Mouse (Mus musculus): ENCODE measurements at regions not wholly inside any gene's neighbourhood (a gene's known extent, or its start where the extent isn't known, plus 50 kb on each side); places are given as distances from the start of the nearest gene placed in this dataset.

DNA sequence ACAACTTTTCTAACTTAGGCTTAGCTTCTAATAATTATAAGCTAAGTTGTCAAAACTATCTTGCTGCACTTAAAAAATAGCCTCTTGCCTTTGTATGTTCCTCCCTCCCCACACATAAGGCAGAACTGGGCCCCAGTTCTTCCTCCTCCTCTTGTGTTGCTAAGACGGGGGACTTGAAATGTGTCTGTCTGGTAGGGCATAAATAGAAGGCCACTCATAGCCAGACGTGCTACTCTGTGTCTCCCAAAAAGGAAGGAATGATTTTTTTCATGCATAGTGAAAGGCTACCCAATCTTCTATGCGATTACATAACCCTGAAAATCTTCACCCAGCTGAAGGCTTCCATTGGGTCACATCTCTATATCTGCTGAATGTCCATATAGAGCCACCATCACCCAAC lies 183.5 kb downstream of the Hsfy2 start:
- no peak for DNase-seq

DNA sequence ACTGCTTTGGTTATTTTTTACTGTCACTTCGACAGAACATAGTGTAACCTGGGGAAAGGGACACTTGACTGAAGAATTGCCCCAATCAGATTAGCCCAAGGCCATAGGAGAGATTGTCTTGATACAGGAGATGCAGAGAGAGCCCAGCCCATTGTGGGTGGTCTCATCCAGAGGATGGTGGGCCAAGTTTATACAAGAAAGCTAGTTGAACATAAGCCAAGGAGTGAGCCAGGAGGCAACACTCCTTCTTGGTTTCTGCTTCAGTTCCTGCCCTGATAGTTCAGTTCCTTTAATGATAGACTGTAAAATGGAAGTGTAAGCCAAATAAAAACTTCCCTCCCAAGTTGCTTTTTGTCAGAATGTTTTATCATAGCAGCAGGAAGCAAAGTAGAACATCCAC lies 194.4 kb downstream of the Hsfy2 start:
- DNase-seq = no peak

DNA sequence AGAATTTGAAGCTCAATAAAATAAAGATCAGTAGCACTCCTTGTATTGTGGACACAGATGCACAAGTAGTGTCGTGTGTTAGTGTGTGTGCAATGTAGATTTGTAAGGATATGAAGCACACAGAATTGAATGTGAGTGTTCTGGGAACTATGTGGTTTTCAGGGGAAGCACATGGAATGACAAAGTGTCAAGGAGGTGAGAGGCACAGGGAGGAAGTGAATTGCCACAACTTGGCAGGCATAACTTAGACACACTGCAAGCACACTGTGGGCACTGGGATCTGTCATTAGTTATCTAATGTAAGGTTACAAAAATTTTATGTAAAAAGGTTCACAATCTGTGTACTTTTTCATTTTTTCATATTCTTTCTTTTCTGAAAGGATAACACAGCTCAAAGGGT lies 230.4 kb downstream of the Hsfy2 start:
- no peak for DNase-seq

GRCm38 (mm10) chr1:56403351-56403750 lies 233.9 kb downstream of the Hsfy2 start:
- no peak for DNase-seq

- DNase-seq = no peak
Measured at GRCm38 (mm10) chr1:56395832-56396231, 241.4 kb downstream of the Hsfy2 start.

GRCm38 (mm10) chr1:56387086-56387485 lies 250.1 kb downstream of the Hsfy2 start:
- DNase-seq = no peak

DNA sequence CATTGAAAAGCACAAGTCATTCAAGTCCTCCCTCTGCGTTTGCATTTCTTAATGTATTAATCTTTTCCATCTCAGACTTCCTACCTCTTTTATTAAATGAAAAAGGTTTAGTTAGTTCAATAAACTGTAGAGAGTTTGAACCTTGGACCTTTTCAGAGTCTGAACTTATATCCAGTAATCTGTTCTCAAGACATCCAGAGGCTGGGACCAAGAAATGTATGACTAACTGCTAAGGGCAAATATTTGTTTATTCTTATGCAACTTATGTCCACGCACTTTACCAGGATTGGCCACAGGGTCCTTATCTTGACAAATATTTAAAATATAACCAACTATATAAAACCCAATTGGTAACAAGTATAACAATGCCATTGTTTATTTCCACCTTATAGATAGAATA lies 270.9 kb downstream of the Hsfy2 start:
- DNase-seq = no peak

GRCm38 (mm10) chr1:56360857-56361256 lies 276.4 kb downstream of the Hsfy2 start:
- no peak for DNase-seq

DNA sequence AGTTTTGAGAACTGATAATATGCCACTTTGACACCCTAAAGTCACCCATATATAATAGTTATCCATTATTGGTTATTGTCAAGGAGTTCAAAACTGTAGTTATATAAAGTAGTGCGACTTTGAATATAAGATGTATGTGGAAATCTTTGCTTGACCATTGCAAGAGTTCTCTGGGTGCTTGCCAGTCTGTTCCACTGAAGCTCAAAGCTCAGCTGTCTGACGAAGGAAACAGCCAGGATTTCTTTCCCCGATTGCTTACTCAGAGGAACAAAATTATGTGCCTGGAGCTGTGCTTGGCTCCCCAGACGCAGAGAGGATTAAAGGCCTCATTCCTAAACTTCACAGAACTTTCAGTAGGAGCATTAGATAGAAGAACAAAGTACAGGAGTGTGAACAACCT lies 290.6 kb downstream of the Hsfy2 start:
- no peak for DNase-seq

GRCm38 (mm10) chr1:56344952-56345351 lies 292.3 kb downstream of the Hsfy2 start:
- no peak for DNase-seq

- DNase-seq = no peak
Measured at GRCm38 (mm10) chr1:56327381-56327780, 309.9 kb downstream of the Hsfy2 start.

- no peak for DNase-seq
Measured at GRCm38 (mm10) chr1:56308586-56308985, 328.6 kb downstream of the Hsfy2 start.

DNA sequence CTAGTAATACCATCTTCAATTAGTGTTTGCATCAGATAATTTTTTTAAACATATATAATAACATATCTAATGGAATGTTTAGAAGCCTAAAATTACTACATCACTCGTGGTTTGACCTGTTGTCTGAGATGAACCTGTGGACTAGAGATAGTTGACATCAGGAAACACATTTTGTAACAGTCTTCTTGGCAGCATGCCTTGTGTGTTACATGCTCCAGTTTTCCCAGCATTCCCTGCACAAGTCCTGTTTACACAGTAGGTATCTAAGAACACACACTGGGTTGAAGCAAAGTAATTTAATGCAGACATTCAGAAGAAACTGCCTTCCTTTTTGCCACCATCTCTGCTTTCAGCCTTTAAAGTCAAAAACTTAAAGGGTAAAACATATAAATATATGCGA lies 342.8 kb downstream of the Hsfy2 start:
- DNase-seq = no peak

GRCm38 (mm10) chr1:56289748-56290147 lies 347.5 kb downstream of the Hsfy2 start:
- DNase-seq = peak; percentile 18

- peak; percentile 43 for DNase-seq
Measured at GRCm38 (mm10) chr1:56286386-56287045, 350.7 kb downstream of the Hsfy2 start.

DNA sequence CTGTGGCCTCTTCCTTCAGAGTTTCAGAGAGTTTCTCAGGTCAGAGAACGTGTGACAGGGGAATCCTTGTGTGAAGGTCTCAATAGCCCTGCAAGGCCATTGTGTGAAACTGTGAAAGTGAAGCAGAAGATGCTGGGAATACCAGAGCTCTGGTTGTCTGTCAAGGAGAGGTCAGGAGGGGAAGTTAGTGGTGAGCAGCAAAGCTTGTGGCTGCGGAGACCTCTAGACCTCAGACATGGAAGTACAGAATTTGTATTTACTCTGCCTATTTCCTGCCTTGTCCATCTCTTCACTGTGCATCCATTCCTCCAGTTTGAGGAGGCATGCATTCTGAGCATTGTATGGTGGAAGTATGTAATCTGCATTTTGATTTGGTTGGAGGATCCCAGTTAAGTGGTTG lies 375.5 kb downstream of the Hsfy2 start:
- no peak for DNase-seq

GRCm38 (mm10) chr1:56260759-56261158 lies 376.5 kb downstream of the Hsfy2 start:
- DNase-seq = no peak

DNA sequence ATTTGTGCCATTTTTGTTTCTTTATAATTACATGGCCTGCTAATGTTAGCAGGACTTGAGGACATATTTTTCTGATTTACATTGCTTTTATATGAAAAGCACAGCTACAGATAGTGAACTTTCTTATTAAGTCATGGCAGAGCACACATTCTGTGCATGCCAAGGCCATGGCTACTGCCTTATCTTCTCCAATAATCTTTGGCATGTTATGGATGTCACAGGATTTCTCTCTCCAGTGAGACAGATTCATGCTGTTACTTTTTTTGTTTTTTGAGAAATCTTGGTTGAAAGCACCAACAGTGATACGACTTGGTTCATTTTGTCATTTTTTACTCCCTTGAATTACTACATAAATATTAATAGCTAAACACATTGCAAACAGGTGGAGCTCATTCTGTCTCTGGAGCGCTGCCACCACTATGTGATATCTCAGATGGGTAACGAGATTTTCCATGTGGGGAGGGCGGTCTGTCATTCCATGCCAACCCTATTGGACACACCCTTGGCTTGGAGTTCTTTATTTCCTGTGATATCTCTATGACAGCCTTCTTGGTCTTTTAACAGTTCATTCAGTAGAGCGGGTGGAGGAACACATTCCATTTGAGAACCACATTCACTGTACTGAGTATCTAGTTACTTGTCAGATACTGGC lies 380.3 kb downstream of the Hsfy2 start:
- no peak for DNase-seq

GRCm38 (mm10) chr1:56239686-56240085 lies 397.5 kb downstream of the Hsfy2 start:
- DNase-seq = no peak

DNA sequence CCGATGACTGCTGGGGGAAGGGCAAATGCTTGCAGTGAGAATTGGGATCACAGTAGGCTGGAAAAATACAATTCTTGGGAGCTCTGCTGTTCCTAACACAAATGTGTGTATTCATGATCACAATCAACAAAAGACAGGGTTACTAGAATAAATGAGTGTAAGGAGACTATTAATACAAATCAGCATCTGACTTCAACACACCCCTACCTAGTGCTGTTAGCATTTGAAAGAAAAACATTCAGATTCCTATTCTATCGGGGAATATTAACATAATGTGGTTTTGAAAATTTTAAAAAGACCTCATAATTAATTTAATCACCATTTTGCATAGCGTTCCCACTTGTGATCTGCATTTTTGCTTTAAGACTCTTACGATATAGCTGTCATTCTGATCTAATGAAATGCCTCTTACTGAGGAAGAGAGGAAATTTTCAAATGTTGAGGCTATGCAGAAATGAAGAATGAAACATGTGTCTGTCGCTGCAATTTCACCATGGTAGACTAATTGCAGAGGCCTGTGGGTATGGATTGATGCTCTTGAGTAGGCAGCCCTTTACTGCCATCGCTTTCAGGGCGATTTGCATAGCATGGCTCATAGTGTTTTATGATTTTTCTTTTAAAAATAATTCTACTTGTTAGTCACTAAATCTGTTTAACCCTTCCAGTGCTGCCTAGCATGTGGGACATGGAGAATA lies 410.8 kb downstream of the Hsfy2 start:
- no peak for DNase-seq

GRCm38 (mm10) chr1:56219700-56220099 lies 417.5 kb downstream of the Hsfy2 start:
- DNase-seq = no peak

GRCm38 (mm10) chr1:56210712-56211371 lies 426.4 kb downstream of the Hsfy2 start:
- DNase-seq = no peak

DNA sequence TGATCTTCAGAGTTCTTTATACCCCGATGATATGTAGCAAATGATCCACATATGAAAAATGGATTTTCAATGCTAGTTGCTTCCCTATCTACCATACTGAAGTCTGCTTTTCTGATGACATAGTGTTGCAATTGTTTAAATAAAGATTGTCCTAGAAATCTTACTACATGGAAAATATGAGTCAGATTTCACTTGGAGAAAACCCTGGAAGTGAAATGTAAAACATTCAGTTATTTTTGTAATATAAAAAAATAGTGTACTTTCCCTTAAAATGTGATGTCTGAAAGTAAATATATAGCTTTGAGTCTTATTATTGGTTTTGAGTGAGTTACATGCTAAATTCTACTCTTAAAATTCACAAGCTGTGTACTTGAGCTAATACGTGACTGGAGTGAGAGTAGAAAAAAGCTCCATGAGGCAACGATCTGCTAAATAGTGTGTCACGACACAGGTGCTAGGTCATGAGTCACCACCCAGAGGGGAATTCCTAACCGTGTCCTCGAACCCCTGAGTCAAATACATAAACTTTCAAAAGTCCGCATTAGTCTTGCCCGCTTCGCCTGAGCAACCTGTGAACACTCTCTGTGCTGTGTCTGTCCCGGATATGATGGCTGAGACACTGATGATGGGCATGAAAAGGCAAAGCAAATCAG lies 430.5 kb downstream of the Hsfy2 start:
- no peak for DNase-seq
